Mouse (Mus musculus) ES-E14 (cell line): Measurements from ENCODE around the gene Hsf4. TPM values are rescaled to one million over a fixed set of nuclear protein-coding genes. Genes with fewer than 3 reads are reported as not detected.
A peak's percentile ranks its signal among the peaks of the same experiment; 100 is the strongest.

Source experiments
- DNase-seq: peaks from one replicate; pipeline ENCODE4 v3.0.0-alpha.2; 2013; ENCODE audit warnings: low read depth, low spot score
- H3K27ac ChIP-seq: 2 replicates; pipeline ENCODE4 v1.5.1; 2012; ENCODE audit warnings: low read depth, mild to moderate bottlenecking, low read length, moderate library complexity, mixed read lengths; ENCODE audit not compliant: poor library complexity, insufficient read depth, severe bottlenecking
- H3K36me3 ChIP-seq: 2 replicates; pipeline ENCODE4 v1.6.1; 2012; ENCODE audit warnings: mild to moderate bottlenecking, low read length, moderate library complexity, mixed read lengths; ENCODE audit not compliant: control insufficient read depth, poor library complexity, insufficient read depth, severe bottlenecking
- H3K4me1 ChIP-seq, 2 experiments: fragments of 150-350 bp in 1 of 2; sonication (generic) in 1 of 2; 2 replicates each; pipeline ENCODE4 v1.6.1; 2012; ENCODE audit warnings: low read length in 2 of 2, mild to moderate bottlenecking in 1 of 2, mixed read lengths in 1 of 2; ENCODE audit not compliant: control insufficient read depth in 2 of 2, insufficient read depth in 2 of 2, poor library complexity in 1 of 2
- H3K4me3 ChIP-seq, 2 experiments: fragments of 150-350 bp in 1 of 2; sonication (generic) in 1 of 2; 2 replicates each; pipeline ENCODE4 v1.5.1; 2012; ENCODE audit warnings: low read length in 2 of 2, low read depth in 1 of 2, mild to moderate bottlenecking in 1 of 2, mixed read lengths in 1 of 2; ENCODE audit not compliant: insufficient read depth in 1 of 2, poor library complexity in 1 of 2, severe bottlenecking in 1 of 2
- H3K9ac ChIP-seq: 2 replicates; pipeline ENCODE4 v1.6.1; 2012; ENCODE audit warnings: low read depth, mild to moderate bottlenecking, low read length, mixed read lengths; ENCODE audit not compliant: poor library complexity, insufficient read depth, severe bottlenecking
- H3K9me3 ChIP-seq: fragments of 150-350 bp; sonication (generic); 2 replicates; pipeline ENCODE4 v1.6.1; 2012; ENCODE audit warnings: low read depth, mild to moderate bottlenecking, low read length; ENCODE audit not compliant: control insufficient read depth, insufficient read depth
- CHD2 ChIP-seq: IDR thresholded peaks from 2 replicates; pipeline ENCODE4 v1.6.1; 2014; ENCODE audit warnings: mild to moderate bottlenecking, low read depth, low read length, inconsistent platforms
- HCFC1 ChIP-seq: IDR thresholded peaks from 2 replicates; pipeline ENCODE4 v1.6.1; 2012; ENCODE audit warnings: low read length, inconsistent platforms, borderline replicate concordance; ENCODE audit not compliant: insufficient read depth
- MAFK ChIP-seq: IDR thresholded peaks from 2 replicates; pipeline ENCODE4 v1.6.1; 2014; ENCODE audit warnings: mild to moderate bottlenecking, low read depth, low read length, inconsistent platforms; ENCODE audit not compliant: insufficient read depth
- ZC3H11A ChIP-seq: IDR thresholded peaks from 2 replicates; pipeline ENCODE4 v1.6.1; 2012; ENCODE audit warnings: low read depth, mild to moderate bottlenecking, inconsistent platforms, low read length, borderline replicate concordance
- ZNF384 ChIP-seq: IDR thresholded peaks from 2 replicates; pipeline ENCODE4 v1.6.1; 2012; ENCODE audit warnings: low read depth, low read length, inconsistent platforms
- in situ Hi-C, 2 experiments: fragments of 600-800 bp; cut with MboI; formaldehyde crosslinking; loops; one replicate each; pipeline ENCODE4 v1.15.1; 2025; ENCODE audit warnings: low sequenced_read_pairs in 2 of 2, inconsistent platforms in 1 of 2; ENCODE audit not compliant: unreplicated experiment in 2 of 2
- total RNA-seq: library from RNA; depleted of rRNA; stranded (reverse); fragments of 300-350 nt; gene quantifications from 2 replicates; pipeline ENCODE4 v1.2.3, GENCODE M21; 2012

Gene Hsf4
- total RNA-seq, 1 experiment, result 0.45 TPM

- DNase-seq, result no peak
- Histone ChIP-seq H3K4me3 (no peak overlapping the region), H3K27ac (peak overlapping the region; percentile 27; the same call in 1 of the 2 replicates), H3K9ac (no peak overlapping the region), H3K36me3 (peaks cover 62% of the 10 kb centered on the region), H3K9me3 (no peaks in the 10 kb centered on the region), H3K4me1 (peaks cover 0 to 18% of the 10 kb centered on the region in 2 experiments; a peak in 2 of 4 replicates)
- in situ Hi-C loops, result no loop called here
- no peak for TF ChIP-seq CHD2
- no peak for TF ChIP-seq MAFK
Measured at GRCm38 (mm10) chr8:105303874-105304273, 34.3 kb downstream of the Hsf4 start.

GRCm38 (mm10) chr8:105304325-105305210, 35.0 kb downstream of the Hsf4 start:
- Histone ChIP-seq H3K27ac (peak overlapping the region; percentile 47; the same call in 1 of the 2 replicates), H3K9me3 (no peaks in the 10 kb centered on the region), H3K4me1 (peaks cover 0 to 18% of the 10 kb centered on the region in 2 experiments; a peak in 2 of 4 replicates), H3K9ac (no peak overlapping the region), H3K36me3 (peaks cover 62% of the 10 kb centered on the region), H3K4me3 (no peak overlapping the region)
- TF ChIP-seq HCFC1 (no peak), MAFK (no peak), CHD2 (no peak), ZC3H11A (no peak), ZNF384 (no peak)
- in situ Hi-C loops, result no loop called here
- DNase-seq, result no peak

GRCm38 (mm10) chr8:105305211-105306145, 35.9 kb downstream of the Hsf4 start, which contains the start of gene Elmo3:
Elmo3 (plus strand) TSS chr8:105305601.
- TF ChIP-seq HCFC1 (0 out of 2 replicates have a peak, but pooled peaks have one; percentile 32), CHD2 (no peak; the same call in 1 of the 2 replicates)
- Histone ChIP-seq H3K4me1 (peaks cover 0 to 15% of the 10 kb centered on the region in 2 experiments; a peak in 2 of 4 replicates), H3K9ac (peak within 1 kb of the TSS; percentile 78), H3K4me3 (peak within 1 kb of the TSS; percentile 71 to 81), H3K36me3 (peaks cover 55% of the 10 kb centered on the region), H3K9me3 (no peaks in the 10 kb centered on the region), H3K27ac (peak within 1 kb of the TSS; percentile 54)
- DNase-seq, result no peak
- in situ Hi-C loops, result no loop called here

GRCm38 (mm10) chr8:105306146-105306691, 36.6 kb downstream of the Hsf4 start:
- H3K9me3 ChIP-seq, result no peaks in the 10 kb centered on the region
- peak overlapping the region; percentile 71 to 81; a peak in 2 of 4 replicates for H3K4me3 ChIP-seq
- DNase-seq, result no peak
- peaks cover 49% of the 10 kb centered on the region for H3K36me3 ChIP-seq
- no peak for TF ChIP-seq ZC3H11A
- no peak for TF ChIP-seq MAFK
- TF ChIP-seq HCFC1, result no peak
- no peak for TF ChIP-seq ZNF384
- TF ChIP-seq CHD2, result no peak
- no peak overlapping the region for H3K27ac ChIP-seq
- peaks cover 0 to 15% of the 10 kb centered on the region in 2 experiments; a peak in 2 of 4 replicates for H3K4me1 ChIP-seq
- in situ Hi-C loops, result no loop called here
- peak overlapping the region; percentile 78 for H3K9ac ChIP-seq
